Mouse (Mus musculus): ENCODE measurements around the gene Cldn17. TPM values are rescaled to one million over a fixed set of nuclear protein-coding genes. Genes with fewer than 3 reads are reported as not detected.

Cldn17 gene
- polyA plus RNA-seq (2016; fragmentation: Nextera tagmentation; extraction: Ambion mirVana): not detected in 2 replicates

- WGBS: 95% methylated on average over 6 of the region's 6 CpGs
- no peak within 1 kb of the TSS for H3K27ac ChIP-seq
These were observed at the start of gene Cldn17 for GRCm38 (mm10) chr16:88506878-88507277. TSS of gene Cldn17 (minus strand) at chr16:88506978.

GRCm38 (mm10) chr16:88542488-88542887 lies 35.7 kb upstream of the Cldn17 start:
- H3K4me1 ChIP-seq: no peaks in the 10 kb centered on the region
- no peaks in the 10 kb centered on the region for H3K9me3 ChIP-seq
- H3K27ac ChIP-seq: no peak overlapping the region
- 53% methylated on average over 6 of the region's 6 CpGs for WGBS
- DNase-seq (ENCODE audit: extremely low spot score, low spot score): no peak
- H3K27me3 ChIP-seq (ENCODE audit: poor library complexity, severe bottlenecking): no peaks in the 10 kb centered on the region
- no peak overlapping the region for H3K4me3 ChIP-seq
- no peaks in the 10 kb centered on the region for H3K36me3 ChIP-seq (replicated peaks)

More at GRCm38 (mm10) chr16:88506878-88507277, at the start of gene Cldn17:
- DNase-seq (ENCODE audit: extremely low spot score, low spot score): no peak
- Histone ChIP-seq H3K4me3 (no peak within 1 kb of the TSS), H3K27me3 (ENCODE audit: poor library complexity, severe bottlenecking) (no peaks in the 10 kb centered on the region), H3K36me3 (replicated peaks) (no peaks in the 10 kb centered on the region), H3K9me3 (no peaks in the 10 kb centered on the region), H3K4me1 (no peaks in the 10 kb centered on the region)

DNA sequence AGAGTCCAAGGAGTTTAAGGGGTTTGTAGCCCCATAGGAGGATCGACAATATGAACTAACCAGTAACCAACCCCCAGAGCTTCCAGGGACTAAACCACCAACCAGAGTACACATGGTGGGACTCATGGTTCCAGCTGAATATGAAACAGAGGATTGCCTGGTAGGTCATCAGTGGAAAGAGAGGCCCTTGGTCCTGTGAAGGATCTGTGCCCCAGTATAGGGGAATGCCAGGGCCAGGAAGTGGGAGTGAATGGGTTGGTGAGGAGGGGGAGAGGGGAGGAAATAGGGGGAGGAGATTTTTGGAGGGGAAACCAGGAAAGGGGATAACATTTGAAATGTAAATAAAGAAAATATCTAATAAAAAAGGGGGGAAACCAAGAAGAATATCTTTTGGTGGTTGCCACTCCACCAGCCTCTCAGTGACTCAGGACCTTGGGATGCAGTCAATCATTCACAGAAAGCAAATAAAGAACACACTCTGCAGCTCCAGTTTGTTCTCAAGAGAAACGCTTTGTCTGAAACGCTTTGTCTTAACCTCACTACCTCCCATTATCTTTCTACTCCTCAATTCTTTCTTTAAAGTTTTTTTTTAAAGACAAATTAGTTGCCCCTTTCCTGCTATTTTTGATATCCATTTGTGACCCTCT lies 33.2 kb upstream of the Cldn17 start:
- H3K4me3 ChIP-seq: no peak overlapping the region
- 83% methylated on average over 3 of the region's 3 CpGs for WGBS
- H3K27me3 ChIP-seq (ENCODE audit: poor library complexity, severe bottlenecking): no peaks in the 10 kb centered on the region
- no peaks in the 10 kb centered on the region for H3K9me3 ChIP-seq
- DNase-seq (ENCODE audit: extremely low spot score, low spot score): no peak
- H3K27ac ChIP-seq: no peak overlapping the region
- H3K36me3 ChIP-seq (replicated peaks): no peaks in the 10 kb centered on the region
- H3K4me1 ChIP-seq: no peaks in the 10 kb centered on the region

- Histone ChIP-seq H3K4me3 (no peak overlapping the region), H3K27ac (no peak overlapping the region), H3K9me3 (no peaks in the 10 kb centered on the region), H3K27me3 (ENCODE audit: poor library complexity, severe bottlenecking) (no peaks in the 10 kb centered on the region), H3K4me1 (no peaks in the 10 kb centered on the region), H3K36me3 (replicated peaks) (no peaks in the 10 kb centered on the region)
- no peak for DNase-seq (ENCODE audit: extremely low spot score, low spot score)
These were observed 4.6 kb upstream of the Cldn17 start for GRCm38 (mm10) chr16:88511348-88511747.

DNA sequence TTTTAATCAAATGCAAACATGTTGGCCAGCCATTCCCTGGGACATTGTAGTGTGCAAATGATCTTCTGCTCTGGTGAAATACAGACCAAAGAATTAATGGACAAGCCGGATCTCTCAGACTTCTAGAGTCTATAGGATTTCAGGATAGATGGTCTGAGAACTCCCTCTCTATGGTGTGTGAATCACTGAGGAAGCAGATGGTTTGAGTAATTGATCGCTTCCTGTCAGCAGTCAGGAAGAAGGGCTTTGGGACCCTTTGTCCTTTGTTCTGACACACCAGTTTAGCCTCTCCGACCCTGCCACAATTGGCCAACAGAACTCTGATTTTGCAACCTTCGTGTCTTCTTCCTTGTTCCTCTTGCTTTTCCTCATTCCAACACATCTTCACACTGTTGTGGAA lies 1.4 kb upstream of the Cldn17 start:
- Histone ChIP-seq H3K4me1 (no peaks in the 10 kb centered on the region), H3K27ac (no peak overlapping the region), H3K4me3 (no peak overlapping the region), H3K36me3 (replicated peaks) (no peaks in the 10 kb centered on the region), H3K27me3 (ENCODE audit: poor library complexity, severe bottlenecking) (no peaks in the 10 kb centered on the region), H3K9me3 (no peaks in the 10 kb centered on the region)
- WGBS: 75% methylated on average over 4 of the region's 4 CpGs
- DNase-seq (ENCODE audit: extremely low spot score, low spot score): no peak

DNA sequence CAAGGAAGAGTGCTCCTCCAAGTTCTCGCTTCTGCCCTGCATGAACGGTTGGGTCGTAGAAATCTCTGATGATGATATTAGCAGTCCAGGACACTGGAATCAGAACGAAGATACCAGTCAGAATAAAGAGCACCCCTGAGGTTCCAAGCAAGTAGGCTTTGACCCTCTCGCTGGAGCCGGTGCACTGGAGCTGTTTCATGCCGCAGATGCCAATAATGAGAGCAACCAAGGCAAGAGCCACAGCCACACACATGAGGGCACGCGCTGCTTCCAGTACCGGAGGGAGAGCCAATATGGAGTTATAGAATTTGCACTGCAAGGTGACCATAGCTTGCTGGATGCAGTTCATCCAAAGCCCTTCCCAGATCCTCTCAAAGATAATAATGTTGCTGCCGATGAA lies 440 bp downstream of the Cldn17 start:
- H3K4me3 ChIP-seq: no peak overlapping the region
- no peaks in the 10 kb centered on the region for H3K9me3 ChIP-seq
- no peak for DNase-seq (ENCODE audit: extremely low spot score, low spot score)
- no peaks in the 10 kb centered on the region for H3K27me3 ChIP-seq (ENCODE audit: poor library complexity, severe bottlenecking)
- H3K36me3 ChIP-seq (replicated peaks): no peaks in the 10 kb centered on the region
- 92% methylated on average over 11 of the region's 11 CpGs for WGBS
- no peak overlapping the region for H3K27ac ChIP-seq
- no peaks in the 10 kb centered on the region for H3K4me1 ChIP-seq

GRCm38 (mm10) chr16:88488096-88488495 lies 18.7 kb downstream of the Cldn17 start:
- Histone ChIP-seq H3K4me1 (no peaks in the 10 kb centered on the region), H3K36me3 (replicated peaks) (no peaks in the 10 kb centered on the region), H3K27me3 (ENCODE audit: poor library complexity, severe bottlenecking) (no peaks in the 10 kb centered on the region), H3K9me3 (no peaks in the 10 kb centered on the region), H3K4me3 (no peak overlapping the region), H3K27ac (no peak overlapping the region)
- no peak for DNase-seq (ENCODE audit: extremely low spot score, low spot score)

- Histone ChIP-seq H3K4me3 (no peak overlapping the region), H3K36me3 (replicated peaks) (no peaks in the 10 kb centered on the region), H3K27me3 (ENCODE audit: poor library complexity, severe bottlenecking) (no peaks in the 10 kb centered on the region), H3K4me1 (no peaks in the 10 kb centered on the region), H3K9me3 (no peaks in the 10 kb centered on the region), H3K27ac (no peak overlapping the region)
- no peak for DNase-seq (ENCODE audit: extremely low spot score, low spot score)
- 85% methylated on average over 3 of the region's 3 CpGs for WGBS
These were observed 26.6 kb downstream of the Cldn17 start for GRCm38 (mm10) chr16:88480011-88480774.

- no peaks in the 10 kb centered on the region for H3K9me3 ChIP-seq
- no peak overlapping the region for H3K27ac ChIP-seq
- 79% methylated on average over 3 of the region's 3 CpGs for WGBS
- no peak overlapping the region for H3K4me3 ChIP-seq
- no peaks in the 10 kb centered on the region for H3K36me3 ChIP-seq (replicated peaks)
- no peaks in the 10 kb centered on the region for H3K27me3 ChIP-seq (ENCODE audit: poor library complexity, severe bottlenecking)
- no peaks in the 10 kb centered on the region for H3K4me1 ChIP-seq
- no peak for DNase-seq (ENCODE audit: extremely low spot score, low spot score)
These were observed 43.5 kb downstream of the Cldn17 start for GRCm38 (mm10) chr16:88463235-88463634.

Other genes with a start within 250 kb of the Cldn17 start
- gene Grik1, start 216.7 kb downstream of the Cldn17 start, polyA plus RNA-seq (2016; fragmentation: Nextera tagmentation; extraction: Ambion mirVana): 0.80 and 1.0 TPM in 2 replicates
- 1.4 TPM in 2 replicates for gene Cldn8, start 56.2 kb upstream of the Cldn17 start, polyA plus RNA-seq (2016; fragmentation: Nextera tagmentation; extraction: Ambion mirVana)
- not detected in 2 replicates for gene Krtap24-1, start 105.3 kb upstream of the Cldn17 start, polyA plus RNA-seq (2016; fragmentation: Nextera tagmentation; extraction: Ambion mirVana)
- gene 2310079G19Rik, start 120.7 kb upstream of the Cldn17 start, polyA plus RNA-seq (2016; fragmentation: Nextera tagmentation; extraction: Ambion mirVana): not detected in 2 replicates
- gene Krtap26-1, start 140.8 kb upstream of the Cldn17 start, polyA plus RNA-seq (2016; fragmentation: Nextera tagmentation; extraction: Ambion mirVana): not detected in 2 replicates
- gene Krtap27-1, start 164.7 kb upstream of the Cldn17 start, polyA plus RNA-seq (2016; fragmentation: Nextera tagmentation; extraction: Ambion mirVana): not detected in 2 replicates
- not detected in 2 replicates for gene 2310061N02Rik, start 201.0 kb upstream of the Cldn17 start, polyA plus RNA-seq (2016; fragmentation: Nextera tagmentation; extraction: Ambion mirVana)
- not detected in 2 replicates for gene Krtap13-1, start 221.9 kb upstream of the Cldn17 start, polyA plus RNA-seq (2016; fragmentation: Nextera tagmentation; extraction: Ambion mirVana)
- gene Krtap13, start 244.7 kb upstream of the Cldn17 start, polyA plus RNA-seq (2016; fragmentation: Nextera tagmentation; extraction: Ambion mirVana): not detected in 2 replicates